Mouse (Mus musculus) heart, postnatal 36 days (tissue): ENCODE measurements around the gene Sel1l. TPM values are rescaled to one million over a fixed set of nuclear protein-coding genes. Genes with fewer than 3 reads are reported as not detected.

Source experiments
- DNase-seq, 2 experiments: peaks; one replicate each; pipeline ENCODE4 v3.0.0; 2021 to 2022
- intact Hi-C: fragments of 180-260 bp; cut with DNase I; formaldehyde crosslinking; loops from one replicate; pipeline ENCODE4 v1.15.1; 2025
- total RNA-seq, 2 experiments: library from RNA; stranded (reverse); gene quantifications; 2 replicates each; pipeline ENCODE4 v1.2.3; 2021

Gene Sel1l
- total RNA-seq, 2 experiments from 2014 or later = 63.9 to 67.0 TPM

GRCm38 (mm10) chr12:91786355-91786754 is 62.6 kb downstream of the Sel1l start:
- intact Hi-C loops = loop anchor here (5.0 kb wide), 1 partner anchor 54 kb away; no protein-coding TSS in a partner anchor
- DNase-seq = peak; percentile 79 to 83

- intact Hi-C loops = no loop called here
- no peak for DNase-seq
Measured at GRCm38 (mm10) chr12:91781432-91781831, 67.5 kb downstream of the Sel1l start.

GRCm38 (mm10) chr12:91780531-91780930 is 68.4 kb downstream of the Sel1l start:
- no peak for DNase-seq
- intact Hi-C loops = no loop called here

GRCm38 (mm10) chr12:91779004-91779365 is 70.0 kb downstream of the Sel1l start:
- DNase-seq = peak; percentile 77 to 80
- intact Hi-C loops = no loop called here

- intact Hi-C loops = no loop called here
- DNase-seq = peak; percentile 44 to 63
Measured at GRCm38 (mm10) chr12:91778211-91779003, 70.5 kb downstream of the Sel1l start.

GRCm38 (mm10) chr12:91776342-91776741 is 72.6 kb downstream of the Sel1l start:
- intact Hi-C loops = no loop called here
- DNase-seq = no peak

- intact Hi-C loops = no loop called here
Measured at GRCm38 (mm10) chr12:91774811-91775284, 74.1 kb downstream of the Sel1l start.

GRCm38 (mm10) chr12:91768871-91769270 is 80.1 kb downstream of the Sel1l start:
- DNase-seq = no peak
- intact Hi-C loops = loop anchor here (5.0 kb wide), 1 partner anchor 57 kb away; no protein-coding TSS in a partner anchor

More at GRCm38 (mm10) chr12:91774811-91775284, 74.1 kb downstream of the Sel1l start:
- DNase-seq = peak; percentile 44 to 49

- DNase-seq = no peak
- intact Hi-C loops = loop anchor here (5.0 kb wide), 1 partner anchor 56 kb away; no protein-coding TSS in a partner anchor
Measured at GRCm38 (mm10) chr12:91768176-91768575, 80.8 kb downstream of the Sel1l start.

GRCm38 (mm10) chr12:91766338-91767107 is 82.4 kb downstream of the Sel1l start:
- peak; percentile 55 to 57 for DNase-seq
- intact Hi-C loops = loop anchor here (5.0 kb wide), 1 partner anchor 54 kb away; no protein-coding TSS in a partner anchor

GRCm38 (mm10) chr12:91765504-91765903 is 83.5 kb downstream of the Sel1l start:
- intact Hi-C loops = loop anchor here (5.0 kb wide), 1 partner anchor 53 kb away; no protein-coding TSS in a partner anchor
- no peak for DNase-seq

GRCm38 (mm10) chr12:91765054-91765453 is 83.9 kb downstream of the Sel1l start:
- no peak for DNase-seq

GRCm38 (mm10) chr12:91764471-91764870 is 84.5 kb downstream of the Sel1l start:
- no peak for DNase-seq

More at GRCm38 (mm10) chr12:91765054-91765453, 83.9 kb downstream of the Sel1l start:
- intact Hi-C loops = loop anchor here (5.0 kb wide), 1 partner anchor 53 kb away; no protein-coding TSS in a partner anchor

GRCm38 (mm10) chr12:91759836-91760235 is 89.1 kb downstream of the Sel1l start:
- intact Hi-C loops = no loop called here
- no peak for DNase-seq

More at GRCm38 (mm10) chr12:91764471-91764870, 84.5 kb downstream of the Sel1l start:
- intact Hi-C loops = no loop called here

GRCm38 (mm10) chr12:91757854-91758562 is 90.9 kb downstream of the Sel1l start:
- DNase-seq = no peak
- intact Hi-C loops = no loop called here

GRCm38 (mm10) chr12:91756562-91757166 is 92.3 kb downstream of the Sel1l start:
- DNase-seq = no peak
- intact Hi-C loops = no loop called here
